Mouse (Mus musculus) heart, adult 2 months (tissue): Measurements from ENCODE around the gene Mab21l3. TPM values are rescaled to one million over a fixed set of nuclear protein-coding genes. Genes with fewer than 3 reads are reported as not detected.
A peak's percentile ranks its signal among the peaks of the same experiment; 100 is the strongest.

Source experiments
- DNase-seq, 2 experiments: peaks; one replicate each; pipeline ENCODE4 v3.0.0; 2021
- H3K27ac ChIP-seq: fragments of 200-600 bp; 2 replicates; pipeline ENCODE4 v1.8.1; 2022
- H3K27me3 ChIP-seq: fragments of 200-500 bp; 2 replicates; pipeline ENCODE4 v1.6.1; 2012; ENCODE audit warnings: mild to moderate bottlenecking, low read length, inconsistent platforms, mixed read lengths; ENCODE audit not compliant: control insufficient read depth, insufficient read depth
- H3K36me3 ChIP-seq: fragments of 200-500 bp; 2 replicates; pipeline ENCODE4 v1.6.1; 2012; ENCODE audit warnings: low read length, inconsistent platforms; ENCODE audit not compliant: control insufficient read depth, insufficient read depth
- H3K4me1 ChIP-seq: fragments of 200-500 bp; 2 replicates; pipeline ENCODE4 v1.6.1; 2011; ENCODE audit warnings: low read length; ENCODE audit not compliant: control insufficient read depth, insufficient read depth
- H3K4me3 ChIP-seq: fragments of 200-600 bp; 2 replicates; pipeline ENCODE4 v1.8.1; 2022
- H3K79me2 ChIP-seq: fragments of 200-500 bp; replicated peaks from 2 replicates; pipeline ENCODE4 v1.6.1; 2012; ENCODE audit warnings: mild to moderate bottlenecking, inconsistent platforms, low read length, moderate library complexity, mixed read lengths; ENCODE audit not compliant: control insufficient read depth, insufficient read depth
- H3K9ac ChIP-seq: fragments of 200-500 bp; 2 replicates; pipeline ENCODE4 v1.6.1; 2012; ENCODE audit warnings: low read depth, mild to moderate bottlenecking, control low read depth, inconsistent platforms, low read length, mixed read lengths
- CTCF ChIP-seq: fragments of 200-600 bp; IDR thresholded peaks from 2 replicates; pipeline ENCODE4 v1.8.1; 2022; ENCODE audit warnings: antibody characterized with exemption, mild to moderate bottlenecking, moderate library complexity
- EP300 ChIP-seq: fragments of 200-500 bp; IDR thresholded peaks from 2 replicates; pipeline ENCODE4 v1.6.1; 2011; ENCODE audit warnings: low read depth, low read length, control low read depth; ENCODE audit not compliant: insufficient read depth
- POLR2A ChIP-seq: fragments of 200-500 bp; IDR thresholded peaks from 2 replicates; pipeline ENCODE4 v1.6.1; 2011; ENCODE audit warnings: mild to moderate bottlenecking, low read depth, low read length, control low read depth; ENCODE audit not compliant: insufficient read depth
- WGBS: fragments of 180-500 bp; shearing (Covaris S2); methylation state at CpG from one replicate; pipeline ENCODE4 v1.1.7; 2018; 5-methylcytosine and 5-hydroxymethylcytosine counted together
- intact Hi-C: fragments of 180-260 bp; cut with DNase I; formaldehyde crosslinking; loops from one replicate; pipeline ENCODE4 v1.15.1; 2025
- polyA plus RNA-seq: library from polyadenylated mRNA; depleted of rRNA; stranded (reverse); fragments of >200 nt; gene quantifications from 2 replicates; pipeline ENCODE4 v1.2.3, GENCODE M21; 2012
- total RNA-seq, 2 experiments: library from RNA; stranded (reverse); gene quantifications; 2 replicates each; pipeline ENCODE4 v1.2.3; 2021

Mab21l3 gene
- total and polyA plus RNA-seq, 3 experiments: 0.16 TPM; not detected in 2

- no peak overlapping the region for H3K4me3 ChIP-seq
- no peaks in the 10 kb centered on the region for H3K36me3 ChIP-seq
- DNase-seq: peak; percentile 22 to 40
- intact Hi-C loops: no loop called here
- H3K4me1 ChIP-seq: peaks cover 3% of the 10 kb centered on the region; the same call in 1 of the 2 replicates
- H3K9ac ChIP-seq: no peak overlapping the region
- 79% methylated on average over 15 of the region's 15 CpGs for WGBS
- TF ChIP-seq POLR2A (no peak), CTCF (no peak), EP300 (no peak)
- H3K79me2 ChIP-seq: no peaks in the 10 kb centered on the region
- no peaks in the 10 kb centered on the region for H3K27me3 ChIP-seq
- no peak overlapping the region for H3K27ac ChIP-seq
Measured at GRCm38 (mm10) chr3:101797830-101798709, 50.7 kb downstream of the Mab21l3 start.

GRCm38 (mm10) chr3:101796212-101796611 is 52.5 kb downstream of the Mab21l3 start:
- intact Hi-C loops: no loop called here
- Histone ChIP-seq H3K9ac (no peak overlapping the region), H3K79me2 (no peaks in the 10 kb centered on the region), H3K27me3 (no peaks in the 10 kb centered on the region), H3K36me3 (no peaks in the 10 kb centered on the region), H3K4me3 (no peak overlapping the region), H3K4me1 (peaks cover 3% of the 10 kb centered on the region; the same call in 1 of the 2 replicates), H3K27ac (no peak overlapping the region)
- no peak for DNase-seq
- TF ChIP-seq EP300 (no peak), CTCF (no peak), POLR2A (no peak)
- WGBS: 43% methylated on average over 7 of the region's 7 CpGs

GRCm38 (mm10) chr3:101795387-101796039 is 53.2 kb downstream of the Mab21l3 start:
- Histone ChIP-seq H3K4me3 (no peak overlapping the region), H3K27me3 (no peaks in the 10 kb centered on the region), H3K4me1 (peaks cover 3% of the 10 kb centered on the region; the same call in 1 of the 2 replicates), H3K27ac (no peak overlapping the region), H3K9ac (no peak overlapping the region), H3K79me2 (no peaks in the 10 kb centered on the region), H3K36me3 (no peaks in the 10 kb centered on the region)
- no peak for DNase-seq
- intact Hi-C loops: no loop called here
- WGBS: 64% methylated on average over 15 of the region's 15 CpGs
- TF ChIP-seq CTCF (peak; percentile 39), POLR2A (no peak)

- Histone ChIP-seq H3K27me3 (no peaks in the 10 kb centered on the region), H3K36me3 (no peaks in the 10 kb centered on the region), H3K9ac (no peak overlapping the region), H3K4me1 (peaks cover 2% of the 10 kb centered on the region; the same call in 1 of the 2 replicates), H3K79me2 (no peaks in the 10 kb centered on the region), H3K27ac (no peak overlapping the region), H3K4me3 (no peak overlapping the region)
- intact Hi-C loops: no loop called here
- WGBS: 96% methylated on average over 9 of the region's 9 CpGs
- TF ChIP-seq POLR2A (no peak), CTCF (no peak), EP300 (no peak)
- DNase-seq: no peak
Measured at GRCm38 (mm10) chr3:101794666-101795065, 54.1 kb downstream of the Mab21l3 start.

GRCm38 (mm10) chr3:101794026-101794425 is 54.7 kb downstream of the Mab21l3 start:
- Histone ChIP-seq H3K27ac (no peak overlapping the region), H3K27me3 (no peaks in the 10 kb centered on the region), H3K79me2 (no peaks in the 10 kb centered on the region), H3K36me3 (no peaks in the 10 kb centered on the region), H3K4me3 (no peak overlapping the region), H3K9ac (no peak overlapping the region), H3K4me1 (peaks cover 2% of the 10 kb centered on the region; the same call in 1 of the 2 replicates)
- intact Hi-C loops: no loop called here
- DNase-seq: no peak
- no peak for TF ChIP-seq CTCF
- TF ChIP-seq POLR2A: no peak
- no peak for TF ChIP-seq EP300
- WGBS: 88% methylated on average over 5 of the region's 5 CpGs

GRCm38 (mm10) chr3:101792191-101792590 is 56.6 kb downstream of the Mab21l3 start:
- H3K4me1 ChIP-seq: no peaks in the 10 kb centered on the region
- H3K27ac ChIP-seq: no peak overlapping the region
- H3K36me3 ChIP-seq: no peaks in the 10 kb centered on the region
- no peaks in the 10 kb centered on the region for H3K79me2 ChIP-seq
- WGBS: 75% methylated on average over 4 of the region's 4 CpGs
- intact Hi-C loops: no loop called here
- no peak overlapping the region for H3K4me3 ChIP-seq
- H3K9ac ChIP-seq: no peak overlapping the region
- TF ChIP-seq CTCF: no peak
- TF ChIP-seq EP300: no peak
- no peak for TF ChIP-seq POLR2A
- H3K27me3 ChIP-seq: no peaks in the 10 kb centered on the region
- DNase-seq: no peak
